Mouse (Mus musculus) embryonic fibroblast, embryonic 13.5 days (primary cell): ENCODE results near the gene Wdr41. TPM values are rescaled to one million over a fixed set of nuclear protein-coding genes. Genes with fewer than 3 reads are reported as not detected.

Source experiments
- H3K27ac ChIP-seq: 2 replicates; pipeline ENCODE4 v1.5.1; 2012; ENCODE audit warnings: low read length, control low read depth, inconsistent platforms; ENCODE audit not compliant: insufficient read depth
- H3K4me1 ChIP-seq: 2 replicates; pipeline ENCODE4 v1.6.1; 2011; ENCODE audit warnings: low read length; ENCODE audit not compliant: control insufficient read depth, insufficient read depth
- H3K4me3 ChIP-seq: 2 replicates; pipeline ENCODE4 v1.5.1; 2011; ENCODE audit warnings: mild to moderate bottlenecking, control low read depth, low read length; ENCODE audit not compliant: insufficient read depth
- CTCF ChIP-seq: IDR thresholded peaks from 2 replicates; pipeline ENCODE4 v1.5.1; 2011; ENCODE audit warnings: mild to moderate bottlenecking, control low read depth, low read length, moderate library complexity, borderline replicate concordance; ENCODE audit not compliant: insufficient read depth
- POLR2A ChIP-seq: IDR thresholded peaks from 2 replicates; pipeline ENCODE4 v1.6.1; 2011; ENCODE audit warnings: low read depth, mild to moderate bottlenecking, control low read depth, low read length, moderate library complexity
- polyA plus RNA-seq: library from polyadenylated mRNA; stranded (reverse); fragments of >200 nt; gene quantifications from 2 replicates; pipeline ENCODE4 v1.2.4, GENCODE M21; 2011; ENCODE audit warnings: low read depth; ENCODE audit not compliant: missing spikeins, insufficient read length

Gene Wdr41
- polyA plus RNA-seq: 15.1 and 17.3 TPM in 2 replicates

- peak within 1 kb of the TSS; percentile 89 for H3K27ac ChIP-seq
- no peaks in the 10 kb centered on the region for H3K4me1 ChIP-seq
- peak within 1 kb of the TSS; percentile 58 for H3K4me3 ChIP-seq
- peak; percentile 24; the same call in 1 of the 2 replicates for TF ChIP-seq POLR2A
- TF ChIP-seq CTCF: peak; percentile 89
Observed at GRCm38 (mm10) chr13:94976219-94977186, at the start of gene Wdr41. TSS of gene Wdr41 (plus strand) at chr13:94976344.

GRCm38 (mm10) chr13:94928086-94928485 lies 48.1 kb upstream of the Wdr41 start:
- Histone ChIP-seq H3K27ac (no peak overlapping the region), H3K4me1 (peaks cover 3% of the 10 kb centered on the region), H3K4me3 (no peak overlapping the region)
- no peak for TF ChIP-seq CTCF
- no peak for TF ChIP-seq POLR2A

GRCm38 (mm10) chr13:94938418-94938817 lies 37.7 kb upstream of the Wdr41 start:
- H3K4me3 ChIP-seq: no peak overlapping the region
- no peak for TF ChIP-seq CTCF
- no peak for TF ChIP-seq POLR2A
- no peak overlapping the region for H3K27ac ChIP-seq
- no peaks in the 10 kb centered on the region for H3K4me1 ChIP-seq

- Histone ChIP-seq H3K4me3 (no peak overlapping the region), H3K27ac (no peak overlapping the region), H3K4me1 (no peaks in the 10 kb centered on the region)
- TF ChIP-seq POLR2A: no peak
- TF ChIP-seq CTCF: no peak
Observed at GRCm38 (mm10) chr13:94940104-94940503, 36.0 kb upstream of the Wdr41 start.

GRCm38 (mm10) chr13:94941230-94941629 lies 34.9 kb upstream of the Wdr41 start:
- H3K4me1 ChIP-seq: no peaks in the 10 kb centered on the region
- no peak overlapping the region for H3K27ac ChIP-seq
- H3K4me3 ChIP-seq: no peak overlapping the region
- TF ChIP-seq CTCF (no peak), POLR2A (no peak)

GRCm38 (mm10) chr13:94955941-94956340 lies 20.2 kb upstream of the Wdr41 start:
- H3K27ac ChIP-seq: no peak overlapping the region
- H3K4me3 ChIP-seq: no peak overlapping the region
- H3K4me1 ChIP-seq: no peaks in the 10 kb centered on the region
- TF ChIP-seq POLR2A: no peak
- no peak for TF ChIP-seq CTCF

GRCm38 (mm10) chr13:94957965-94958364 lies 18.2 kb upstream of the Wdr41 start:
- no peak overlapping the region for H3K4me3 ChIP-seq
- H3K27ac ChIP-seq: no peak overlapping the region
- H3K4me1 ChIP-seq: no peaks in the 10 kb centered on the region
- TF ChIP-seq POLR2A: no peak
- TF ChIP-seq CTCF: no peak

- H3K27ac ChIP-seq: no peak overlapping the region
- no peaks in the 10 kb centered on the region; the same call in 1 of the 2 replicates for H3K4me1 ChIP-seq
- no peak for TF ChIP-seq CTCF
- TF ChIP-seq POLR2A: no peak
- no peak overlapping the region for H3K4me3 ChIP-seq
Observed at GRCm38 (mm10) chr13:94969992-94970553, 6.1 kb upstream of the Wdr41 start.

- H3K27ac ChIP-seq: no peak overlapping the region
- no peak for TF ChIP-seq POLR2A
- TF ChIP-seq CTCF: no peak
- H3K4me3 ChIP-seq: 0 out of 2 replicates have a peak overlapping the region, but pooled peaks have one; percentile 11
- H3K4me1 ChIP-seq: no peaks in the 10 kb centered on the region
Observed at GRCm38 (mm10) chr13:94975828-94976218, 321 bp upstream of the Wdr41 start.

- no peak for TF ChIP-seq POLR2A
- TF ChIP-seq CTCF: no peak
- Histone ChIP-seq H3K4me3 (no peak overlapping the region), H3K4me1 (no peaks in the 10 kb centered on the region), H3K27ac (no peak overlapping the region)
Observed at GRCm38 (mm10) chr13:94979081-94979480, 2.9 kb downstream of the Wdr41 start.

- Histone ChIP-seq H3K4me1 (no peaks in the 10 kb centered on the region), H3K27ac (no peak overlapping the region), H3K4me3 (no peak overlapping the region)
- no peak for TF ChIP-seq POLR2A
- TF ChIP-seq CTCF: no peak
Observed at GRCm38 (mm10) chr13:94990516-94990915, 14.4 kb downstream of the Wdr41 start.
